Mouse (Mus musculus): ENCODE measurements around the gene Gm17720. TPM values are rescaled to one million over a fixed set of nuclear protein-coding genes. Genes with fewer than 3 reads are reported as not detected.
A peak's percentile ranks its signal among the peaks of the same experiment; 100 is the strongest.

The Gm17720 gene
- not detected for total RNA-seq (2021)
- long read RNA-seq, experiment 1, result 0 reads
- long read RNA-seq, experiment 2, result 0 reads

GRCm38 (mm10) chr8:110102653-110103052, at the start of gene Gm17720:
TSS of gene Gm17720 (minus strand) at chr8:110102753.
- intact Hi-C loops (cut with DNase I), result no loop called here
- no peak for DNase-seq

GRCm38 (mm10) chr8:110145538-110145937, 43.0 kb upstream of the Gm17720 start:
- intact Hi-C loops (cut with DNase I), result loop anchor here (5.0 kb wide), 1 partner anchor 332 kb away; no protein-coding TSS in a partner anchor
- peak; percentile 50 to 68 for DNase-seq

- intact Hi-C loops (cut with DNase I), result no loop called here
- no peak for DNase-seq
These were observed 38.2 kb upstream of the Gm17720 start for GRCm38 (mm10) chr8:110140770-110141169.

- intact Hi-C loops (cut with DNase I), result no loop called here
These were observed 37.6 kb upstream of the Gm17720 start for GRCm38 (mm10) chr8:110140156-110140555.

GRCm38 (mm10) chr8:110135515-110135914, 33.0 kb upstream of the Gm17720 start:
- intact Hi-C loops (cut with DNase I), result no loop called here
- DNase-seq, result no peak

More at GRCm38 (mm10) chr8:110140156-110140555, 37.6 kb upstream of the Gm17720 start:
- DNase-seq, result no peak

GRCm38 (mm10) chr8:110134236-110134635, 31.7 kb upstream of the Gm17720 start:
- intact Hi-C loops (cut with DNase I), result loop anchor here (5.0 kb wide), 1 partner anchor 468 kb away; no protein-coding TSS in a partner anchor
- DNase-seq, result no peak

GRCm38 (mm10) chr8:110130537-110130936, 28.0 kb upstream of the Gm17720 start:
- intact Hi-C loops (cut with DNase I), result loop anchor here (1.0 to 5.0 kb wide), 2 partner anchors 349 to 472 kb away; no protein-coding TSS in a partner anchor
- peak; percentile 68 to 80 for DNase-seq

GRCm38 (mm10) chr8:110119715-110120114, 17.2 kb upstream of the Gm17720 start:
- intact Hi-C loops (cut with DNase I), result no loop called here
- DNase-seq, result peak in 1 of 2 experiments; percentile 16

- no peak for DNase-seq
- intact Hi-C loops (cut with DNase I), result no loop called here
These were observed 877 bp downstream of the Gm17720 start for GRCm38 (mm10) chr8:110101676-110102075.

GRCm38 (mm10) chr8:110100907-110101306, 1.6 kb downstream of the Gm17720 start, which contains the start of gene Gm21964:
TSS of gene Gm21964 (plus strand) at chr8:110101207.
- no peak for DNase-seq
- intact Hi-C loops (cut with DNase I), result no loop called here

- DNase-seq, result peak in 1 of 2 experiments; percentile 26
- intact Hi-C loops (cut with DNase I), result no loop called here
These were observed 10.7 kb downstream of the Gm17720 start for GRCm38 (mm10) chr8:110091869-110092268.

- no peak for DNase-seq
- intact Hi-C loops (cut with DNase I), result no loop called here
These were observed 20.0 kb downstream of the Gm17720 start for GRCm38 (mm10) chr8:110082416-110083105.

- intact Hi-C loops (cut with DNase I), result loop anchor here (10.0 kb wide), 1 partner anchor 205 kb away; no protein-coding TSS in a partner anchor
- peak; percentile 53 to 62 for DNase-seq
These were observed 23.0 kb downstream of the Gm17720 start, which contains the start of gene Zfp612 for GRCm38 (mm10) chr8:110079282-110080221. TSS of gene Zfp612 (plus strand) at chr8:110079746.

GRCm38 (mm10) chr8:110074496-110074895, 28.1 kb downstream of the Gm17720 start:
- intact Hi-C loops (cut with DNase I), result loop anchor here (10.0 kb wide), 1 partner anchor 200 kb away; no protein-coding TSS in a partner anchor
- no peak for DNase-seq

GRCm38 (mm10) chr8:110071600-110071999, 31.0 kb downstream of the Gm17720 start:
- intact Hi-C loops (cut with DNase I), result loop anchor here (1.0 to 10.0 kb wide), 3 partner anchors 60 to 197 kb away; no protein-coding TSS in a partner anchor
- peak; percentile 65 to 73 for DNase-seq

- no peak for DNase-seq
- intact Hi-C loops (cut with DNase I), result loop anchor here (10.0 kb wide), 1 partner anchor 195 kb away; no protein-coding TSS in a partner anchor
These were observed 32.8 kb downstream of the Gm17720 start for GRCm38 (mm10) chr8:110069706-110070105.

- intact Hi-C loops (cut with DNase I), result no loop called here
- no peak for DNase-seq
These were observed 36.9 kb downstream of the Gm17720 start for GRCm38 (mm10) chr8:110065676-110066075.

GRCm38 (mm10) chr8:110064606-110065365, 37.8 kb downstream of the Gm17720 start:
- DNase-seq, result no peak
- intact Hi-C loops (cut with DNase I), result no loop called here

- intact Hi-C loops (cut with DNase I), result no loop called here
- no peak for DNase-seq
These were observed 38.4 kb downstream of the Gm17720 start for GRCm38 (mm10) chr8:110064161-110064560.

- no peak for DNase-seq
- intact Hi-C loops (cut with DNase I), result no loop called here
These were observed 44.3 kb downstream of the Gm17720 start for GRCm38 (mm10) chr8:110058207-110058606.
